24 mouse cellular contexts compared by ENCODE assay signal in the genomic region with DNA sequence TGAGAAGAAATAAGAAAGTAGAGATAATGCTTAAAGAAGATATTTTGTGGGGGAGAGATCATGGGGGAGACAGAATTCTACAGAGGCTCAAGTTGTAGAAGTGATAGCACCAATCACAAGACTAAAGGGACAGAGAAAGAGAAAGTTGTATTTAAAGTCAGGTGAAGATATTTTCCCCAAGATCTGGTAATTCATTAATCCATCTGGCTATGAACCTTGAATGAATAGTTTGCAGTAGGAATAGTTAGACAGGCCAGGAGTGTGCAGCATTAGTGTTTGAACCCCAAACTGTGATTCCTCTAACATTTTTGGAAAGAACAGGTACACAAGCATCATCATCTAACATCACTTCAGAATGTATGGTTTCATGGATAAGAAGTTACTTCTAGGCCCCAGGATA. TPM values are rescaled to one million over a fixed set of nuclear protein-coding genes. Genes with fewer than 3 reads are reported as not detected.
DNase-seq lines count a peak whose midpoint lies in the region; ATAC-seq and TF ChIP-seq lines count a peak whose summit lies in the region.
"Had no signal": no experiment of that assay in that cellular context is flagged by ENCODE, and none has a peak within 500 bp of the region (broad histone marks: within the 10 kb centered on the region; RNA-seq: fewer than 3 reads in every experiment).

No protein-coding gene starts in this region.

- intact Hi-C loops in heart, postnatal 14 days (cut with DNase I) = no loop called here

- no peak for TF ChIP-seq POLR2A in kidney, adult 2 months (IDR thresholded peaks at IDR 0.05; ENCODE audit: low read depth, low read length)
- TF ChIP-seq POLR2A in liver, adult 2 months (IDR thresholded peaks at IDR 0.05; ENCODE audit: extremely low read depth, insufficient read depth, low read length) = no peak

- no peaks in the 10 kb centered on the region for H3K9me3 ChIP-seq in heart, embryonic 13.5 days
- no peaks in the 10 kb centered on the region for H3K9me3 ChIP-seq in liver, postnatal 0 days (ENCODE audit: low read length)
- H3K9me3 ChIP-seq: embryonic facial prominence, embryonic 12.5 days; embryonic facial prominence, embryonic 15.5 days; hindbrain, embryonic 10.5 days; hindbrain, embryonic 13.5 days; intestine, embryonic 15.5 days had no signal

- H3K4me2 ChIP-seq in heart, embryonic 13.5 days = no peak overlapping the region
- no peak overlapping the region for H3K4me2 ChIP-seq in liver, postnatal 0 days (ENCODE audit: low read depth, low read length)
- H3K4me2 ChIP-seq: embryonic facial prominence, embryonic 12.5 days; embryonic facial prominence, embryonic 15.5 days; hindbrain, embryonic 13.5 days; intestine, embryonic 15.5 days had no signal

- H3K27me3 ChIP-seq in heart, embryonic 13.5 days (replicated peaks) = no peaks in the 10 kb centered on the region
- no peaks in the 10 kb centered on the region for H3K27me3 ChIP-seq in kidney, adult 2 months (replicated peaks; ENCODE audit: control insufficient read depth, insufficient read depth, low read length)
- H3K27me3 ChIP-seq in liver, adult 2 months (ENCODE audit: control insufficient read depth, insufficient read depth, low read length) = no peaks in the 10 kb centered on the region
- no peaks in the 10 kb centered on the region for H3K27me3 ChIP-seq in liver, postnatal 0 days (ENCODE audit: insufficient read depth, low read length)
- H3K27me3 ChIP-seq: embryonic facial prominence, embryonic 12.5 days; embryonic facial prominence, embryonic 15.5 days; hindbrain, embryonic 13.5 days; intestine, embryonic 15.5 days had no signal

- H3K9ac ChIP-seq in heart, embryonic 13.5 days = no peak overlapping the region
- no peak overlapping the region for H3K9ac ChIP-seq in liver, adult 2 months (ENCODE audit: low read depth, low read length)
- H3K9ac ChIP-seq in liver, postnatal 0 days (replicated peaks) = no peak overlapping the region
- H3K9ac ChIP-seq: embryonic facial prominence, embryonic 12.5 days; embryonic facial prominence, embryonic 15.5 days; forebrain, postnatal 0 days; hindbrain, embryonic 13.5 days; intestine, embryonic 15.5 days had no signal

- H3K79me2 ChIP-seq in liver, adult 2 months (ENCODE audit: control insufficient read depth, insufficient read depth, low read length) = peaks cover 4% of the 10 kb centered on the region; the same call in 1 of the 2 replicates

- peaks cover 81% of the 10 kb centered on the region for H3K4me1 ChIP-seq in heart, embryonic 13.5 days
- peaks cover 37% of the 10 kb centered on the region for H3K4me1 ChIP-seq in kidney, adult 2 months (ENCODE audit: control insufficient read depth, insufficient read depth, low read length)
- H3K4me1 ChIP-seq in liver, adult 2 months (ENCODE audit: control insufficient read depth, insufficient read depth, low read length) = peaks cover 13% of the 10 kb centered on the region
- no peaks in the 10 kb centered on the region; the same call in 1 of the 2 replicates for H3K4me1 ChIP-seq in liver, postnatal 0 days (ENCODE audit: insufficient read depth)
- H3K4me1 ChIP-seq: embryonic facial prominence, embryonic 12.5 days; embryonic facial prominence, embryonic 15.5 days; hindbrain, embryonic 13.5 days; intestine, embryonic 15.5 days had no signal

- peak overlapping the region; percentile 63 for H3K27ac ChIP-seq in heart, embryonic 13.5 days (replicated peaks)
- H3K27ac ChIP-seq in kidney, adult 2 months (ENCODE audit: insufficient read depth, low read depth, low read length) = peak overlapping the region; percentile 89
- H3K27ac ChIP-seq in liver, adult 2 months (replicated peaks; ENCODE audit: insufficient read depth, low read depth, low read length) = peak overlapping the region; percentile 58
- no peak overlapping the region for H3K27ac ChIP-seq in liver, postnatal 0 days (ENCODE audit: low read depth)
- H3K27ac ChIP-seq: embryonic facial prominence, embryonic 12.5 days; embryonic facial prominence, embryonic 15.5 days; hindbrain, embryonic 10.5 days; hindbrain, embryonic 13.5 days; intestine, embryonic 15.5 days had no signal

- 0 out of 2 replicates have a peak, but pooled peaks cover 2% of the 10 kb centered on the region for H3K36me3 ChIP-seq in heart, embryonic 13.5 days
- no peaks in the 10 kb centered on the region for H3K36me3 ChIP-seq in kidney, adult 2 months (ENCODE audit: control insufficient read depth, insufficient read depth, low read length)
- no peaks in the 10 kb centered on the region for H3K36me3 ChIP-seq in liver, adult 2 months (ENCODE audit: control insufficient read depth, insufficient read depth, low read length)
- H3K36me3 ChIP-seq in liver, postnatal 0 days (replicated peaks; ENCODE audit: insufficient read depth, low read length) = no peaks in the 10 kb centered on the region
- H3K36me3 ChIP-seq: embryonic facial prominence, embryonic 12.5 days; embryonic facial prominence, embryonic 15.5 days; hindbrain, embryonic 10.5 days; hindbrain, embryonic 13.5 days; intestine, embryonic 15.5 days had no signal

- DNase-seq in heart, postnatal 14 days = no peak
- DNase-seq in kidney, adult 2 months = peak; percentile 66
- no peak for DNase-seq in kidney, adult 11 months
- peak; percentile 67 for DNase-seq in liver, adult 2 months (ENCODE audit: extremely low read depth, low read depth, low spot score)
- DNase-seq in liver, postnatal 0 days = no peak
- DNase-seq: adrenal gland, adult 2 months; adrenal gland, postnatal 14 days; cerebellum, adult 11 months; cerebellum, adult 2 months; cerebellum, adult 9-11 months; cerebellum, postnatal 25 days; forebrain, postnatal 0 days; gastrocnemius, adult 2 months; gastrocnemius, postnatal 14 days; heart, adult 18-20 months had no signal

- ATAC-seq in heart, embryonic 13.5 days (ENCODE audit: extremely low read depth, insufficient number of reproducible peaks, low FRiP score, low TSS enrichment) = no peak
- no peak for ATAC-seq in liver, postnatal 0 days
- ATAC-seq: CD4-positive, CD25-positive, alpha-beta regulatory T cell, adult 4 months; forebrain, embryonic 14.5 days; forebrain, postnatal 0 days; hindbrain, embryonic 16.5 days; intestine, embryonic 15.5 days had no signal

- TF ChIP-seq CTCF in kidney, adult 2 months (conservative IDR thresholded peaks at IDR 0.05; ENCODE audit: insufficient read depth, insufficient read length, low read depth, low read length) = no peak
- no peak for TF ChIP-seq CTCF in liver, adult 2 months (IDR thresholded peaks at IDR 0.05; ENCODE audit: low read depth, low read length)
- TF ChIP-seq CTCF in liver, postnatal 0 days (IDR thresholded peaks at IDR 0.05; ENCODE audit: low read depth) = no peak

- TF ChIP-seq EP300 in liver, postnatal 0 days (IDR thresholded peaks at IDR 0.05; ENCODE audit: low read depth) = no peak

- H3K4me3 ChIP-seq in heart, embryonic 13.5 days = no peak overlapping the region
- no peak overlapping the region for H3K4me3 ChIP-seq in kidney, adult 2 months (ENCODE audit: insufficient read depth, low read depth, low read length)
- no peak overlapping the region for H3K4me3 ChIP-seq in liver, adult 2 months (ENCODE audit: insufficient read depth, low read depth, low read length)
- H3K4me3 ChIP-seq in liver, postnatal 0 days (ENCODE audit: low read depth, low read length) = no peak overlapping the region
- H3K4me3 ChIP-seq: embryonic facial prominence, embryonic 12.5 days; embryonic facial prominence, embryonic 15.5 days; gastrocnemius, adult 2 months; hindbrain, embryonic 10.5 days; hindbrain, embryonic 13.5 days; intestine, embryonic 15.5 days had no signal

RNA-seq across cellular contexts. Expression of a gene that starts 28.0 kb away (rescaled TPM):
- 44.7 and 50.0 TPM in 2 replicates for polyA plus RNA-seq in heart, embryonic 13.5 days (2015; fragmentation: Nextera tagmentation; extraction: Ambion mirVana)
- 100 to 1,000 TPM; 120 to 159 TPM for total RNA-seq in heart, postnatal 14 days (2021)
- 23.0 and 23.1 TPM in 2 replicates for polyA plus RNA-seq in kidney, adult 2 months (2012; rRNA removed)
- total RNA-seq in liver, adult 2 months (2014; rRNA removed) = 5.4 and 6.5 TPM in 2 replicates
- 1.6 and 1.7 TPM in 2 replicates for polyA plus RNA-seq in liver, adult 2 months (2012; rRNA removed)
- polyA plus RNA-seq in liver, postnatal 0 days (2015; fragmentation: Nextera tagmentation; extraction: Ambion mirVana) = 4.4 and 7.1 TPM in 2 replicates

Comparison
In these comparisons a context has a peak if more than half of its experiments do, and no peak if none do; other contexts are left out.
1. DNase-seq: peak in kidney, adult 2 months (single experiment) and liver, adult 2 months (single experiment); none in heart, postnatal 14 days (0 of 2), kidney, adult 11 months (single experiment) and liver, postnatal 0 days (single experiment).